ENCODE assay signal across 8 mouse cellular contexts in genomic region chr6:99803983-99804904, GRCm38 (mm10).
DNase-seq lines count a peak whose midpoint lies in the region; ATAC-seq lines count a peak whose summit lies in the region.

No protein-coding gene starts in this region.

- H3K27me3 ChIP-seq in hindbrain, embryonic 11.5 days (ENCODE audit: control insufficient read depth, insufficient read depth, low read length): 0 out of 2 replicates have a peak, but pooled peaks cover 3% of the 10 kb centered on the region

- H3K4me2 ChIP-seq in hindbrain, embryonic 11.5 days (replicated peaks; ENCODE audit: low read depth, low read length): peak overlapping the region; percentile 21

- no peaks in the 10 kb centered on the region for H3K9me3 ChIP-seq in hindbrain, embryonic 11.5 days (ENCODE audit: control insufficient read depth, low read length)

- no peaks in the 10 kb centered on the region for H3K36me3 ChIP-seq in hindbrain, embryonic 11.5 days (ENCODE audit: control insufficient read depth, insufficient read depth, low read length)

- peak; percentile 93 for DNase-seq in MN1 (ENCODE audit: low spot score)
- peak; percentile 90 for DNase-seq in cerebellum, adult 9-10 months
- DNase-seq in frontal cortex, adult 2 months (ENCODE audit: extremely low spot score in 1 of 2, low spot score in 1 of 2): peak; percentile 66 to 98
- DNase-seq in hindbrain, embryonic 11.5 days (ENCODE audit: low spot score): peak; percentile 98
- DNase-seq in layer of hippocampus, adult 9-11 months: peak; percentile 79
- peak; percentile 94 for DNase-seq in lung, postnatal 10 days
- DNase-seq in retina, embryonic 14.5 days (ENCODE audit: low spot score): peak; percentile 99
- peak; percentile 94 for DNase-seq in thymus, postnatal 4 days

- ATAC-seq in hindbrain, embryonic 11.5 days (ENCODE audit: low FRiP score): peak; percentile 83

- no peak overlapping the region for H3K4me3 ChIP-seq in hindbrain, embryonic 11.5 days (ENCODE audit: low read depth, low read length)

- H3K27ac ChIP-seq in hindbrain, embryonic 11.5 days (ENCODE audit: low read depth, low read length): no peak overlapping the region

- H3K4me1 ChIP-seq in hindbrain, embryonic 11.5 days (replicated peaks; ENCODE audit: control insufficient read depth, insufficient read depth, low read length): no peaks in the 10 kb centered on the region

- peak overlapping the region; percentile 1; the same call in 1 of the 2 replicates for H3K9ac ChIP-seq in hindbrain, embryonic 11.5 days (ENCODE audit: low read depth, low read length)

- WGBS in hindbrain, embryonic 11.5 days: 21% methylated on average over 25 of the region's 25 CpGs
